In genomic region chr8:78709948-78710644, GRCm38 (mm10) we compare ENCODE assay signal across 27 mouse cellular contexts.
DNase-seq lines count a peak whose midpoint lies in the region; ATAC-seq and TF ChIP-seq lines count a peak whose summit lies in the region.
"Had no signal": no experiment of that assay in that cellular context is flagged by ENCODE, and none has a peak within 500 bp of the region (broad histone marks: within the 10 kb centered on the region; RNA-seq: fewer than 3 reads in every experiment).

No protein-coding gene starts in this region.

- H3K9me3 ChIP-seq in forebrain, embryonic 15.5 days, result no peaks in the 10 kb centered on the region
- H3K9me3 ChIP-seq in forebrain, postnatal 0 days (ENCODE audit: low read length), result no peaks in the 10 kb centered on the region
- no peaks in the 10 kb centered on the region for H3K9me3 ChIP-seq in neural tube, embryonic 13.5 days
- H3K9me3 ChIP-seq in neural tube, embryonic 15.5 days (replicated peaks), result no peaks in the 10 kb centered on the region
- H3K9me3 ChIP-seq in hindbrain, embryonic 15.5 days, result no peaks in the 10 kb centered on the region
- H3K9me3 ChIP-seq: embryonic facial prominence, embryonic 10.5 days; embryonic facial prominence, embryonic 13.5 days; forebrain, embryonic 12.5 days; heart, embryonic 12.5 days; heart, embryonic 15.5 days had no signal

- peaks cover 6% of the 10 kb centered on the region for H3K4me1 ChIP-seq in forebrain, embryonic 15.5 days
- H3K4me1 ChIP-seq in forebrain, postnatal 0 days (ENCODE audit: insufficient read depth), result 0 out of 2 replicates have a peak, but pooled peaks cover 2% of the 10 kb centered on the region
- peaks cover 6% of the 10 kb centered on the region; the same call in 1 of the 2 replicates for H3K4me1 ChIP-seq in neural tube, embryonic 13.5 days (replicated peaks)
- no peaks in the 10 kb centered on the region for H3K4me1 ChIP-seq in neural tube, embryonic 15.5 days
- no peaks in the 10 kb centered on the region; the same call in 1 of the 2 replicates for H3K4me1 ChIP-seq in hindbrain, embryonic 15.5 days (replicated peaks)
- H3K4me1 ChIP-seq: embryonic facial prominence, embryonic 13.5 days; forebrain, embryonic 12.5 days had no signal

- no peak for DNase-seq in forebrain, postnatal 0 days
- DNase-seq in thymus, adult 18-20 months, result no peak
- DNase-seq: adrenal gland, adult 8-10 months; adrenal gland, postnatal 25 days; cerebellum, adult 11-12 months; cerebellum, adult 8-10 months; cerebellum, postnatal 10 days; cerebellum, postnatal 36 days; embryo, embryonic 11 days; gastrocnemius, adult 2 months; gastrocnemius, postnatal 25 days; heart, adult 18-20 months; heart, postnatal 10 days; heart, postnatal 36 days had no signal

- H3K9ac ChIP-seq in forebrain, embryonic 15.5 days (replicated peaks), result no peak overlapping the region
- no peak overlapping the region for H3K9ac ChIP-seq in forebrain, postnatal 0 days
- no peak overlapping the region for H3K9ac ChIP-seq in neural tube, embryonic 13.5 days
- no peak overlapping the region for H3K9ac ChIP-seq in neural tube, embryonic 15.5 days (replicated peaks)
- no peak overlapping the region for H3K9ac ChIP-seq in hindbrain, embryonic 15.5 days
- H3K9ac ChIP-seq: embryonic facial prominence, embryonic 13.5 days; forebrain, embryonic 12.5 days; heart, embryonic 12.5 days; heart, embryonic 15.5 days had no signal

- H3K36me3 ChIP-seq in forebrain, embryonic 15.5 days, result no peaks in the 10 kb centered on the region
- no peaks in the 10 kb centered on the region for H3K36me3 ChIP-seq in forebrain, postnatal 0 days (ENCODE audit: insufficient read depth)
- H3K36me3 ChIP-seq in neural tube, embryonic 13.5 days, result no peaks in the 10 kb centered on the region
- H3K36me3 ChIP-seq in neural tube, embryonic 15.5 days, result no peaks in the 10 kb centered on the region
- H3K36me3 ChIP-seq in hindbrain, embryonic 15.5 days, result no peaks in the 10 kb centered on the region
- H3K36me3 ChIP-seq: embryonic facial prominence, embryonic 10.5 days; forebrain, embryonic 12.5 days; heart, embryonic 15.5 days had no signal

- 0 out of 2 replicates have a peak, but pooled peaks have one; percentile 43 for ATAC-seq in forebrain, embryonic 15.5 days (replicated peaks)
- ATAC-seq in forebrain, postnatal 0 days, result no peak
- ATAC-seq in neural tube, embryonic 13.5 days (ENCODE audit: low read depth), result peak; percentile 69; the same call in 1 of the 2 replicates
- ATAC-seq in neural tube, embryonic 15.5 days (ENCODE audit: low FRiP score), result no peak
- peak; percentile 60; the same call in 1 of the 2 replicates for ATAC-seq in hindbrain, embryonic 15.5 days (ENCODE audit: low FRiP score, low read depth)
- ATAC-seq: activated CD4-positive, CD25-positive, alpha-beta regulatory T cell, adult 4 months; forebrain, embryonic 16.5 days; intestine, postnatal 0 days had no signal

- H3K27me3 ChIP-seq in forebrain, embryonic 15.5 days, result no peaks in the 10 kb centered on the region
- no peaks in the 10 kb centered on the region for H3K27me3 ChIP-seq in forebrain, postnatal 0 days (ENCODE audit: insufficient read depth, low read length)
- H3K27me3 ChIP-seq in neural tube, embryonic 13.5 days, result no peaks in the 10 kb centered on the region
- H3K27me3 ChIP-seq in neural tube, embryonic 15.5 days (replicated peaks), result no peaks in the 10 kb centered on the region
- no peaks in the 10 kb centered on the region for H3K27me3 ChIP-seq in hindbrain, embryonic 15.5 days
- H3K27me3 ChIP-seq: embryonic facial prominence, embryonic 13.5 days; forebrain, embryonic 12.5 days; heart, embryonic 12.5 days; heart, embryonic 15.5 days had no signal

- WGBS in forebrain, embryonic 15.5 days, result 84% methylated on average over 11 of the region's 11 CpGs
- WGBS in forebrain, postnatal 0 days, result 78% methylated on average over 11 of the region's 11 CpGs
- 62% methylated on average over 11 of the region's 11 CpGs for WGBS in neural tube, embryonic 13.5 days
- 61% methylated on average over 11 of the region's 11 CpGs for WGBS in neural tube, embryonic 15.5 days
- 55% methylated on average over 11 of the region's 11 CpGs for WGBS in hindbrain, embryonic 15.5 days

- H3K4me2 ChIP-seq in forebrain, embryonic 15.5 days (replicated peaks), result no peak overlapping the region
- no peak overlapping the region for H3K4me2 ChIP-seq in forebrain, postnatal 0 days (ENCODE audit: low read depth)
- no peak overlapping the region for H3K4me2 ChIP-seq in neural tube, embryonic 13.5 days
- H3K4me2 ChIP-seq in neural tube, embryonic 15.5 days, result no peak overlapping the region
- H3K4me2 ChIP-seq in hindbrain, embryonic 15.5 days, result no peak overlapping the region
- H3K4me2 ChIP-seq: embryonic facial prominence, embryonic 13.5 days; forebrain, embryonic 12.5 days; heart, embryonic 12.5 days; heart, embryonic 15.5 days had no signal

- TF ChIP-seq CTCF in forebrain, postnatal 0 days (IDR thresholded peaks at IDR 0.05; ENCODE audit: low read depth), result no peak

- H3K27ac ChIP-seq in forebrain, embryonic 15.5 days (replicated peaks), result no peak overlapping the region
- no peak overlapping the region for H3K27ac ChIP-seq in forebrain, postnatal 0 days (ENCODE audit: low read depth, low read length)
- H3K27ac ChIP-seq in neural tube, embryonic 13.5 days (replicated peaks), result 0 out of 2 replicates have a peak overlapping the region, but pooled peaks have one; percentile 2
- no peak overlapping the region for H3K27ac ChIP-seq in neural tube, embryonic 15.5 days (replicated peaks)
- H3K27ac ChIP-seq in hindbrain, embryonic 15.5 days (replicated peaks), result no peak overlapping the region
- H3K27ac ChIP-seq: embryonic facial prominence, embryonic 10.5 days; embryonic facial prominence, embryonic 13.5 days; forebrain, embryonic 12.5 days; gastrocnemius, adult 2 months; heart, embryonic 15.5 days had no signal

- H3K4me3 ChIP-seq in forebrain, embryonic 15.5 days, result no peak overlapping the region
- no peak overlapping the region for H3K4me3 ChIP-seq in forebrain, postnatal 0 days (ENCODE audit: low read depth, low read length)
- no peak overlapping the region for H3K4me3 ChIP-seq in neural tube, embryonic 13.5 days
- no peak overlapping the region for H3K4me3 ChIP-seq in neural tube, embryonic 15.5 days (replicated peaks)
- no peak overlapping the region for H3K4me3 ChIP-seq in hindbrain, embryonic 15.5 days
- H3K4me3 ChIP-seq: embryonic facial prominence, embryonic 10.5 days; embryonic facial prominence, embryonic 13.5 days; erythroblast, embryonic 14.5 days; forebrain, embryonic 12.5 days; gastrocnemius, adult 2 months; heart, embryonic 12.5 days; heart, embryonic 15.5 days had no signal

Comparison
In these comparisons a context has a peak if more than half of its experiments do, and no peak if none do; other contexts are left out.
1. ATAC-seq: peak in forebrain, embryonic 15.5 days (single experiment), neural tube, embryonic 13.5 days (single experiment) and hindbrain, embryonic 15.5 days (single experiment); none in forebrain, postnatal 0 days (single experiment) and neural tube, embryonic 15.5 days (single experiment).